Mouse (Mus musculus): ENCODE results near the gene Nfatc3. TPM values are rescaled to one million over a fixed set of nuclear protein-coding genes. Genes with fewer than 3 reads are reported as not detected.

The Nfatc3 gene
- polyA plus RNA-seq, 1 experiment: 78.3 TPM

- Histone ChIP-seq H3K4me1 (ENCODE audit: control insufficient read depth, insufficient read depth, low read length) (no peaks in the 10 kb centered on the region), H3K4me3 (ENCODE audit: low read depth, low read length) (no peak overlapping the region), H3K9ac (ENCODE audit: low read depth, poor library complexity, severe bottlenecking) (no peak overlapping the region), H3K27ac (ENCODE audit: insufficient read depth, low read length) (no peak overlapping the region), H3K36me3 (ENCODE audit: control insufficient read depth, insufficient read depth, low read length, poor library complexity, severe bottlenecking) (peaks cover 13% of the 10 kb centered on the region), H3K27me3 (ENCODE audit: control insufficient read depth, insufficient read depth, low read length, poor library complexity, severe bottlenecking) (no peaks in the 10 kb centered on the region), H3K9me3 (replicated peaks; ENCODE audit: control insufficient read depth, insufficient read depth, low read length, poor library complexity, severe bottlenecking) (no peaks in the 10 kb centered on the region)
- TF ChIP-seq POLR2A (IDR thresholded peaks at IDR 0.05; ENCODE audit: insufficient read depth, low read length) (no peak), EP300 (IDR thresholded peaks at IDR 0.05; ENCODE audit: insufficient read depth, low read depth, low read length) (no peak), CTCF (IDR thresholded peaks at IDR 0.05; ENCODE audit: low read depth, low read length) (no peak)
Measured at GRCm38 (mm10) chr8:106052510-106053089, 6.0 kb upstream of the Nfatc3 start.

- Histone ChIP-seq H3K27me3 (ENCODE audit: control insufficient read depth, insufficient read depth, low read length, poor library complexity, severe bottlenecking) (no peaks in the 10 kb centered on the region), H3K36me3 (ENCODE audit: control insufficient read depth, insufficient read depth, low read length, poor library complexity, severe bottlenecking) (peaks cover 13% of the 10 kb centered on the region), H3K4me1 (ENCODE audit: control insufficient read depth, insufficient read depth, low read length) (no peaks in the 10 kb centered on the region), H3K4me3 (ENCODE audit: low read depth, low read length) (no peak overlapping the region), H3K9ac (ENCODE audit: low read depth, poor library complexity, severe bottlenecking) (no peak overlapping the region), H3K27ac (ENCODE audit: insufficient read depth, low read length) (peak overlapping the region; percentile 79), H3K9me3 (replicated peaks; ENCODE audit: control insufficient read depth, insufficient read depth, low read length, poor library complexity, severe bottlenecking) (no peaks in the 10 kb centered on the region)
- 0 out of 2 replicates have a peak, but pooled peaks have one; percentile 53 for TF ChIP-seq EP300 (IDR thresholded peaks at IDR 0.05; ENCODE audit: insufficient read depth, low read depth, low read length)
- TF ChIP-seq CTCF (IDR thresholded peaks at IDR 0.05; ENCODE audit: low read depth, low read length): no peak
- no peak for TF ChIP-seq POLR2A (IDR thresholded peaks at IDR 0.05; ENCODE audit: insufficient read depth, low read length)
Measured at GRCm38 (mm10) chr8:106054190-106054811, 4.3 kb upstream of the Nfatc3 start.

GRCm38 (mm10) chr8:106055038-106055437 is 3.6 kb upstream of the Nfatc3 start:
- TF ChIP-seq EP300 (IDR thresholded peaks at IDR 0.05; ENCODE audit: insufficient read depth, low read depth, low read length): no peak
- no peak for TF ChIP-seq CTCF (IDR thresholded peaks at IDR 0.05; ENCODE audit: low read depth, low read length)
- TF ChIP-seq POLR2A (IDR thresholded peaks at IDR 0.05; ENCODE audit: insufficient read depth, low read length): no peak
- H3K36me3 ChIP-seq (ENCODE audit: control insufficient read depth, insufficient read depth, low read length, poor library complexity, severe bottlenecking): peaks cover 12% of the 10 kb centered on the region
- no peaks in the 10 kb centered on the region for H3K4me1 ChIP-seq (ENCODE audit: control insufficient read depth, insufficient read depth, low read length)
- no peak overlapping the region for H3K4me3 ChIP-seq (ENCODE audit: low read depth, low read length)
- peak overlapping the region; percentile 79 for H3K27ac ChIP-seq (ENCODE audit: insufficient read depth, low read length)
- H3K27me3 ChIP-seq (ENCODE audit: control insufficient read depth, insufficient read depth, low read length, poor library complexity, severe bottlenecking): no peaks in the 10 kb centered on the region
- no peaks in the 10 kb centered on the region for H3K9me3 ChIP-seq (replicated peaks; ENCODE audit: control insufficient read depth, insufficient read depth, low read length, poor library complexity, severe bottlenecking)
- H3K9ac ChIP-seq (ENCODE audit: low read depth, poor library complexity, severe bottlenecking): no peak overlapping the region

- no peaks in the 10 kb centered on the region for H3K27me3 ChIP-seq (ENCODE audit: control insufficient read depth, insufficient read depth, low read length, poor library complexity, severe bottlenecking)
- no peaks in the 10 kb centered on the region for H3K9me3 ChIP-seq (replicated peaks; ENCODE audit: control insufficient read depth, insufficient read depth, low read length, poor library complexity, severe bottlenecking)
- no peak for TF ChIP-seq POLR2A (IDR thresholded peaks at IDR 0.05; ENCODE audit: insufficient read depth, low read length)
- TF ChIP-seq EP300 (IDR thresholded peaks at IDR 0.05; ENCODE audit: insufficient read depth, low read depth, low read length): no peak
- TF ChIP-seq CTCF (IDR thresholded peaks at IDR 0.05; ENCODE audit: low read depth, low read length): no peak
- H3K27ac ChIP-seq (ENCODE audit: insufficient read depth, low read length): no peak overlapping the region
- H3K4me3 ChIP-seq (ENCODE audit: low read depth, low read length): no peak overlapping the region
- H3K4me1 ChIP-seq (ENCODE audit: control insufficient read depth, insufficient read depth, low read length): no peaks in the 10 kb centered on the region
- H3K9ac ChIP-seq (ENCODE audit: low read depth, poor library complexity, severe bottlenecking): no peak overlapping the region
- peaks cover 9% of the 10 kb centered on the region; the same call in 1 of the 2 replicates for H3K36me3 ChIP-seq (ENCODE audit: control insufficient read depth, insufficient read depth, low read length, poor library complexity, severe bottlenecking)
Measured at GRCm38 (mm10) chr8:106056455-106056982, 2.1 kb upstream of the Nfatc3 start.

GRCm38 (mm10) chr8:106059613-106060371 is 1.2 kb downstream of the Nfatc3 start:
- no peaks in the 10 kb centered on the region for H3K9me3 ChIP-seq (replicated peaks; ENCODE audit: control insufficient read depth, insufficient read depth, low read length, poor library complexity, severe bottlenecking)
- H3K4me3 ChIP-seq (ENCODE audit: low read depth, low read length): peak overlapping the region; percentile 69
- H3K36me3 ChIP-seq (ENCODE audit: control insufficient read depth, insufficient read depth, low read length, poor library complexity, severe bottlenecking): no peaks in the 10 kb centered on the region
- TF ChIP-seq CTCF (IDR thresholded peaks at IDR 0.05; ENCODE audit: low read depth, low read length) (no peak), EP300 (IDR thresholded peaks at IDR 0.05; ENCODE audit: insufficient read depth, low read depth, low read length) (no peak), POLR2A (IDR thresholded peaks at IDR 0.05; ENCODE audit: insufficient read depth, low read length) (no peak)
- peak overlapping the region; percentile 73 for H3K9ac ChIP-seq (ENCODE audit: low read depth, poor library complexity, severe bottlenecking)
- H3K4me1 ChIP-seq (ENCODE audit: control insufficient read depth, insufficient read depth, low read length): no peaks in the 10 kb centered on the region
- H3K27me3 ChIP-seq (ENCODE audit: control insufficient read depth, insufficient read depth, low read length, poor library complexity, severe bottlenecking): no peaks in the 10 kb centered on the region
- H3K27ac ChIP-seq (ENCODE audit: insufficient read depth, low read length): peak overlapping the region; percentile 9; the same call in 1 of the 2 replicates
